Mouse (Mus musculus) hindlimb bud, embryonic 11.5 days (tissue): ENCODE measurements around the gene Ank.
"Not testable (repeated sequence)": the region's sequence is repeated elsewhere in the genome, so short reads cannot be mapped to it uniquely, and the experiment has no call there.

ENCODE experiments used
- DNase-seq: peaks from one replicate; pipeline ENCODE4 v3.0.0-alpha.2; 2012; ENCODE audit warnings: low read depth, low spot score; ENCODE audit errors: extremely low spot score

Ank gene

DNA sequence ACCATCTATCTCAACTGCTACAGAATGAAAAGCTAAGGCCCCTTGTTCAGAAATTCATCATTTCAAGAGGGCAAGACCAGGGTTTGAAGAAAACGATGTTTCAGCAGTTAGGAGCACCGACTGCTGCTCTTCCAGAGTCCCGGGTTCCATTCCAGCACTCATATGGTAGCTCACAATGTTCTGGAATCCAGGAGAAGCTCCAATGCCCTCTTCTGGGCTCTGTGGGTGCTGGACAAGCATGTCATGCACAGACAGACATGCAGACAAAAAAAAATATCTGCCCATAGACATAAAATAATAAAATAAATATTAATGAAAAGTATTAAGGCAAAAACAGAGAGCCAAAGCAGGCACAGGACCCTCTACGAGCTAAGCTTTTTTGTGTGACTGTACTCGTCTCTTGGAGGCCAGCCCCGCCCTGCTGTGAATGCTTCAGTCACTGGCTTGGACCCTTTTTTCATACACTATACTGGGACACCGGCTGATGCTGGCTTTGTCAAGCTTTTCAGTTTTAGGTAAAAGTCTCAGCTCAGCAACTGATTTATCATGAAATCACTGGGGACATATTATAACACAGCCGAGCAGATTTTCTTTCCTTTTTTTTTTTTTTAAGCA, 979 bp upstream of the Ank start:
- DNase-seq: no peak

- no peak for DNase-seq
Measured at GRCm38 (mm10) chr15:27467081-27467491, 609 bp downstream of the Ank start.

DNA sequence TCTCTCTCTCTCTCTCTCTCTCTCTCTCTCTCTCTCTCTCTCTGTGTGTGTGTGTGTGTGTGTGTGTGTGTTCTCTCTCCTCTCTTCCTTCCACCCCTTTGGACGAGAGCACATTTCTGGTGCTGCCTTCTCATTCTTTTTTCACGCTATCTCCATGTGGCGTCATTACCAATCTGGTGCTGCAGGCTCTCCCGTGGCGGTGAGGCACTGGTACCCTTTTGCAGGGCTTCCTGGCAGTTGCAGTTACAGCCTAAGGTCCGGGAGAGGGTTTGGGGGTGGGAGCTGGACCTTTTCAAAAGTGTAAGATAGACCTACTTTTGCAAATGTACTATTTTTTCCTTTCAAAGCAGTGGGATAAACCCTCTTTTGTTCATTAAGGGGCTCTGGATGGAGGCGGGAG, 1.2 kb downstream of the Ank start:
- DNase-seq: no peak

GRCm38 (mm10) chr15:27468822-27469488, 2.5 kb downstream of the Ank start:
- no peak for DNase-seq

DNA sequence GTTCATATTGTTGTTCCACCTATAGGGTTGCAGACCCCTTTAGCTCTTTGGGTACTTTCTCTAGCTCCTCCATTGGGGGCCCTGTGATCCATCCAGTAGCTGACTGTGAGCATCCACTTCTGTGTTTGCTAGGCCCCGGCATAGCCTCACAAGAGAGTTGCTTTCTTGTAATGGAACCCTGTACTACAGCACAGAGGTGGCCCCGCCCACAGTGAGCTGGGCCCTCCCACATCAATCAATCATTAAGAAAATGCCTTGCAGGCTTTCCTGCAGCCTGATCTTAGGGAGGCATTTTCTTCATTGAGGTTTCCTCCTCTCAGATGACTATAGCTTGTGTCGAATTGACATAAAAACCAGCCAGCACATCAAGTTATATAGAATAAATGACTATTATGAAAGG, 3.9 kb downstream of the Ank start:
- DNase-seq: not testable (repeated sequence)

DNA sequence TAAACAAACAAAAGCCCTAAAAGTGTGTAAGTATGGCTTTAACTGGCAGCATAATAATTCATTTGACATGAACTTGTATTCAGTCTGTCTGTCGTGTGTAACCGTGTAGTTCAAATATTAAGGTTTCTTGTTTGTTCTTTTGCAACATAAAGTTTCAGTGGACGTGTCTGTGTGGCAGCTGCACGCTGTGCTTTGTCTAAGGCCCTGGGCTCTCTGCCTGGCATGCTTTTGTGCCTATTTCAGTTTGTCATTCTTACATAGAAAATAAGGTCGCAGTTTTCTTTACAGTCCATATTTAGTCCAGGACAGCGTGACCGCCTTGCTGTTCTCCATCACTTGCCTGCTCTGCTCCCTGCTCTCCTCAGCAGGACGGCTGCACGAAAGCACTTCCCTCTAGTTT, 5.8 kb downstream of the Ank start:
- DNase-seq: no peak

- no peak for DNase-seq
Measured at GRCm38 (mm10) chr15:27475988-27476387, 9.5 kb downstream of the Ank start.

GRCm38 (mm10) chr15:27476671-27477070, 10.2 kb downstream of the Ank start:
- no peak for DNase-seq

GRCm38 (mm10) chr15:27477159-27477558, 10.7 kb downstream of the Ank start:
- DNase-seq: no peak

DNA sequence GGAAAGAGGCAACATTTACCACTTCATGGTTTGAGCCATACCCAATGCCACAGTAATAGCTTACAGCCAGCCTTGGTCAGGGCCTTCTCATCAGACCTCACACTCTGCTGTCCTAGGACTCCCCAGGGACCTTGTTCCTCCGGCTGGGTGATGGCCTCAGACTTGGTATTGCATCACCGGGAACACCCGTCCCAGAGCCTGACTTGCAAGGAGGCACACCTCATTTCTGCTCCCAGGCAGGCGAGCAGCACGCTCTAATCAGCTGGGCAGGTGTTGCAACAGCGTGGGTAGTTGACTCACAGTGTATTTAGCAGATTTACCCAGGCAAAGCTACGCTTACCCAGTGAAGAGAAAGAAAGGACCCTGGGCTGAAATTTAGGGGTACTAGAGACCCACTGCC, 11.2 kb downstream of the Ank start:
- no peak for DNase-seq

DNA sequence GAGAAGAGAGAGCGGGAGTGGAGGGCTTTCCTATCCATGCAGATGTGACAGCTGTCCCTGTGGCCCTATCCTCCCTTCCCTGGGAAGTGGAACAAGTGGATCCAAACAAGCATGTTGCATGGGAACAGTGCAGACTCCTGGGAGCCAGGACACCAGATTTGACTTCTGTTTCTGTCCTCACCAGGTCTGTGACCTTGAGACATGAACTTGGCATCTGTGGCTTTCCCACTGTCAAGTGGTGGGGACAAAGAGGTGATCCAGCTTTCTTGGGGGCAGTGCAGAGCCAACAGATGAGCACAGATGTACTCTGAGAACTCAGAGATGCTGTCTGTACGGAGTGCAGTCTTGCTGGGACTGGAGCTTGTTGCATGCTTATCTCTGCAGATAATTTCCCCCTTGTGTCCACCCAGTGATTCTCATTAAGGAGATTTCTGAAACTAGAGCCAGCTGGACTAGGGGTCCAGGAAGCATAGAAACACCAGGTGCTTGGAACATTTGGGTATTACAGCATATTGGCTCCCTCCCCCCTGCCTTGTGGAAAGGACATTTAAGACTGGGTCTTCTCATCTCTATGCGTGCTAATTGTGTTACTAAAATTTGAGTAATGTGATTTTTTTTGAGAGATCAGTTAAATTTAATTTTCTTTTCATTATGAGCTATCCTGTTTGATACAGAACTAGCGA, 14.0 kb downstream of the Ank start:
- DNase-seq: no peak

DNA sequence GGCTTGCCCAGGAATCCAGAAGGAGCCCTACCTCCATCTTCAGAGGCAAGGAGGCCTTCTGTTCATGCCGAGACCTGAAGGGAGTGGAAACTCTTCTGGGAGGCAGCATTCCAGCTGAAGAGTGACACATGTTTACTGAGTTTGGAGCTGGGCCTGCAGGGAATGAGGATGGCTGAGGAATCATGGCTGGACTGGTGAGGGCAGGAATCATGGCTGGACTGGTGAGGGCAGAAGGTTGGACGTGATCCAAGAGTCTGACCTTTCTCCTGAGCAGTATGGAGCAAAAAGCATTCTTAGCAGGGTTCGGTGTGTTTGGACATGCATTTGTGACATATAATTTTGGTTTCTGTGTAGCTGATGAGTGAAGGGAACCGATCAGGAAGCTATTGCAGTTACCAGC, 15.5 kb downstream of the Ank start:
- no peak for DNase-seq

- no peak for DNase-seq
Measured at GRCm38 (mm10) chr15:27483183-27483582, 16.7 kb downstream of the Ank start.

DNA sequence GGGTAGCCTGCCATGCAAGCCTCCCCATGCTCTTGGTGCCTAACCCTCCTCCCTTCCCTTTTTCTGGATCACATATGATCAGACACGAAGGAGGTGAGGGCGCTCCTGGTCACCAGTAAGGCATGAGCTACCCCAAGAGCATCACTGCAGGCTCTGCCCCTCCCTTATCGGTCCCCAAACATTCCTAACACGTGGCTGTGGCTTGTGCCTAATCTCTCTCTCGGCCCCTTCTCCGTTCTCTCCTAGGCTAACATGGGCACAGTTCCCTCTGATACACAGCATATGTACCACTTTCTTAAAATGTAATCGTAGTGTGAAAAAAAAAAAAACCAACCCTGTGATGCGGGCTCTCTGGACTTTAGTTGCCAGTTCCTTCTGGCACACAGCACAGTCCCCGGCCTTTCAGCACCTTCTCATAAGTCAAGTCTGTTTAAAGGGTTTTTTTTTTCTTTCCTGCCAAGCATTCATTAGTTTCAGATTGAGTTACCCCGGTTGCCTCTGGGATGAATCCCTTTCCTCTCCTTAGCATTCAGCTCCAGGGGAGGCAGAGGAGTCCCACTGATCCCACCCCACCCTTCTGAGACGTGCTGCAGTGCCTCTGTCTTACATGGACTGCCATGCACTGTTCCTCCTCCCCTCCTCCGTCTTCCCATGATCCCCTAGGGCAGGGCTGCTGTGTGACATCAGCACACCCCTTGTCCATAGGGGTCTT, 19.2 kb downstream of the Ank start:
- no peak for DNase-seq

GRCm38 (mm10) chr15:27486279-27486618, 19.8 kb downstream of the Ank start:
- DNase-seq: no peak

- DNase-seq: no peak
Measured at GRCm38 (mm10) chr15:27487059-27487458, 20.6 kb downstream of the Ank start.

DNA sequence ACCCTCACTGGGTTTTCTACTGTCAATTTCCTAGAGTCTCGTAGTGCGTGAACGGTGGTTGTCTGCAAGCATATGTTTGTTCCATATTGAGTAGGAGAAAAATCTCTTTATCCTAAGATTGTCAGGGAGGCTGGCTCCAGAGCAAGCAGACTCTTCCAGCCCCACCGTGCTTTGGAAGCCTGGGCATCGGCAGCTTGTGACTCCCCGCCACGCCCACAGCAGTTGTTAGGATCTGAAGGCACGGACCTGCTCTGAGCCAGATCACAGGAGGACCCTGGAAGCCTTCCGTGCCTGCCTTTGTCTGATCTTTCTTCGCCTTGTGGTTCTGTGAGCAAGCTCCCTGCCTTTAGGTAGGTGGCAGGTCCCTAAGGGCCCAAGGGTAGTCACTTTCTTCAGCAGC, 21.6 kb downstream of the Ank start:
- no peak for DNase-seq

DNA sequence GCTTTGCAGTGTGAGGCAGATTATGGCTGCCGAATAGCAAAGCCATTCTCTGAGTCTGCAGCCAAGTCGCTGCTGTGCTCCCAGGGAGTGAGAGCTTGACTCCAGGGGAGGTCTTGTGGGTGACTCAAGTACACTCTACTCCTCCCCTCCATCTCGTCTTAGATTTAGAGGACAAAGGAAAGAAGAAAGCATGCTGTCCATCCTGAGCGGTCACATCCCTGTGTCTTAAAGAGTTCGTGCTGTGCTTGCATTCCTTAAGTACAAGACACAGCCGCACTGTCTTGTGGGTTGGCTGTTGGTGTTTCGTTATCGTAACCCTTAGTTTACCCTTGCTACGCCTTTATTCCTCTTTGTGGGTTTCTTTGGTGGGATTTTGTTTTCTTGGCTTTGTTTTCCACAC, 24.2 kb downstream of the Ank start:
- no peak for DNase-seq

- DNase-seq: no peak
Measured at GRCm38 (mm10) chr15:27491425-27492070, 25.1 kb downstream of the Ank start.

- DNase-seq: no peak
Measured at GRCm38 (mm10) chr15:27492156-27492555, 25.7 kb downstream of the Ank start.

DNA sequence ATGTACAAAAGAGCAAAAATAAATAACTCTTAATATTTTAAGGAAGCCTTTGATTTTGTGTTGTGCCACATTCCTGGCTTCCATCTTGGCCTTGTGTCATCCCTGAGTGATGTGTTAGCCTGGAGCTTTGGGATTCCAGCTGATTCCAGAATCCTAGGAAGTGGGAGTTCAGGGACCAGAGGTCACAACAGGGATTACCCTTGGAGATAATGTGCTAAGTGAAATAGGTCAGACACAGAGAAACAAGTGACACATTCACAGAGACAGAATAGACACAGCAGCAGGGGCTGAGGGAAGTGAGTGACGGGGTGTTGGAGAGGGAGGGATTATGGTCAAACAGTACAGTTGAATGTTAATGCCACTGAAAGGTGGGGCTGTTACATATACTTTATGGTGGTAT, 26.3 kb downstream of the Ank start:
- no peak for DNase-seq
